22 mouse cellular contexts compared by ENCODE assay signal in genomic region chr3:123531124-123531523, GRCm38 (mm10).
A peak's percentile ranks its signal among the peaks of the same experiment; 100 is the strongest.
DNase-seq lines count a peak whose midpoint lies in the region; ATAC-seq and TF ChIP-seq lines count a peak whose summit lies in the region.
"Had no signal": no experiment of that assay in that cellular context is flagged by ENCODE, and none has a peak within 500 bp of the region (broad histone marks: within the 10 kb centered on the region; RNA-seq: fewer than 3 reads in every experiment).

No protein-coding gene starts in this region.

- H3K27ac ChIP-seq in left cerebral cortex, adult 2 months = no peak overlapping the region
- H3K27ac ChIP-seq: embryonic facial prominence, embryonic 13.5 days; hindbrain, embryonic 13.5 days; limb, embryonic 12.5 days; liver, embryonic 12.5 days had no signal

- peak; percentile 73; the same call in 1 of the 2 replicates for ATAC-seq in cerebellum, adult (ENCODE audit: insufficient number of reproducible peaks, low FRiP score, low TSS enrichment)
- ATAC-seq: activated CD4-positive, CD25-positive, alpha-beta regulatory T cell, adult 4 months; CD4-positive, CD25-positive, alpha-beta regulatory T cell, adult 4 months; liver, embryonic 12.5 days had no signal

- TF ChIP-seq CTCF in left cerebral cortex, adult 2 months (IDR thresholded peaks at IDR 0.05) = no peak

- no peak for DNase-seq in cerebellum, adult 11 months
- peak; percentile 15 for DNase-seq in left cerebral cortex, postnatal 4 days
- DNase-seq in left cerebral cortex, adult 2 months (ENCODE audit: extremely low spot score in 1 of 2, low spot score in 2 of 2) = no peak
- DNase-seq in cerebellum, adult 9-11 months = peak; percentile 50
- DNase-seq in telencephalon, adult 2 months (ENCODE audit: low read depth, low spot score) = peak; percentile 35
- DNase-seq in frontal cortex, postnatal 10 days (ENCODE audit: low spot score in 2 of 2) = no peak
- no peak for DNase-seq in kidney, postnatal 36 days
- DNase-seq: adrenal gland, postnatal 14 days; heart, postnatal 14 days; kidney, adult 9 months; kidney, postnatal 25 days; lung, adult 2 months; lung, postnatal 4 days; thymus, postnatal 36 days had no signal

- intact Hi-C loops in left cerebral cortex, postnatal 4 days (cut with DNase I) = no loop called here
- intact Hi-C loops in left cerebral cortex, adult 2 months (cut with DNase I) = no loop called here

- H3K4me3 ChIP-seq in left cerebral cortex, adult 2 months = no peak overlapping the region
- H3K4me3 ChIP-seq: embryonic facial prominence, embryonic 13.5 days; heart, embryonic 12.5 days; hindbrain, embryonic 13.5 days; limb, embryonic 12.5 days; liver, embryonic 12.5 days had no signal

Comparison
In these comparisons a context has a peak if more than half of its experiments do, and no peak if none do; other contexts are left out.
1. DNase-seq: peak in left cerebral cortex, postnatal 4 days (single experiment), cerebellum, adult 9-11 months (single experiment) and telencephalon, adult 2 months (single experiment); none in cerebellum, adult 11 months (single experiment), left cerebral cortex, adult 2 months (0 of 2), frontal cortex, postnatal 10 days (0 of 2) and kidney, postnatal 36 days (0 of 2).